Mouse (Mus musculus) MEL (cell line): ENCODE data around the gene Tepsin.

Source experiments
- CHD1 ChIP-seq: IDR thresholded peaks from 2 replicates; pipeline ENCODE4 v1.6.1; 2012; ENCODE audit warnings: low read depth, mild to moderate bottlenecking, inconsistent platforms, low read length, improper control_type of control experiment
- NRF1 ChIP-seq: IDR thresholded peaks from 2 replicates; pipeline ENCODE4 v1.6.1; 2014; ENCODE audit warnings: low read depth, mild to moderate bottlenecking, inconsistent platforms, low read length, improper control_type of control experiment, moderate library complexity; ENCODE audit not compliant: poor library complexity, insufficient read depth, severe bottlenecking
- ZNF384 ChIP-seq: IDR thresholded peaks from 2 replicates; pipeline ENCODE4 v1.6.1; 2012; ENCODE audit warnings: low read depth, mild to moderate bottlenecking, inconsistent platforms, low read length, improper control_type of control experiment

DNA sequence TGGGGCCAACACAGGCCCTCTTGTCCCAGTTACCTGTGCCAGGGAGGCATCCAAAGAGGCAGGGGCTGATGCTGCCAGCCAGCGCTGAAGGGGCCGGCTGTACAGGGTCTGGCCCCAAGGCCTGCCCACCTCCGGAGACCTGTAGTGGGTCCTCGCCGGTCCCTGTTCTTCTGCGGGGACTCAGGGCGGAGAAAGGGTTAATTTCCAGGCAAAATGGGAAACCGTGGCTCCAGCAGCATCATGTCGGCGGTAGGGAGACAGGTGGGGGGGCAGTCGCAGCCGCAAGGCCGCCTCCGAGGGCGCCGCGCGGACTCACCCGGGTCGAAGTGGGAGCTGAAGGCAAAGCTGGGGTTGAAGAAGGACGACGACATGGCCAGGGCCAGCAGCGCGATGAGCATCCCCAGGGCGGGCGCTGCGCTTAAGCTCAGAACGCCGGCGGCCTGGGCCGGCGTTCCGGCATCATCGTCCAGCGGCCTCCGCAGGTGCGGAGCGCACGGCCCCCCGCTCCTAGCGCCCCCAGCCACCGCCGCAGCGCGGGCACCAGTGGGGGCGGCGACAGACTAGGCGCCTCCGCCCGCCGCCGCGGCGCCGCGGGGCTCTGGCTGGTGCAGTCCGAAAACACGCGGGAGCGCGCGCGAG, 51.9 kb downstream of the Tepsin start, which contains the start of gene Aatk:
- TF ChIP-seq ZNF384 (no peak), CHD1 (no peak), NRF1 (no peak)
